Mouse (Mus musculus) midbrain, embryonic 14.5 days (tissue): ENCODE data around the gene Epb41l3. TPM values are rescaled to one million over a fixed set of nuclear protein-coding genes. Genes with fewer than 3 reads are reported as not detected.
A peak's percentile ranks its signal among the peaks of the same experiment; 100 is the strongest.

ENCODE experiments used
- ATAC-seq: fragments of 200-750 bp; cut with Nextera tagmentation; 2 replicates; pipeline ENCODE4 v1.8.0; 2017; ENCODE audit warnings: moderate number of reproducible peaks, moderate library complexity; ENCODE audit not compliant: low FRiP score, low TSS enrichment
- DNase-seq: peaks from one replicate; pipeline ENCODE4 v3.0.0-alpha.2; 2015
- H3K27ac ChIP-seq: fragments of 300-500 bp; sonication (generic); replicated peaks from 2 replicates; pipeline ENCODE4 v1.5.1; 2014; ENCODE audit warnings: mild to moderate bottlenecking, low read depth, low read length, moderate library complexity
- H3K27me3 ChIP-seq: fragments of 300-500 bp; sonication (generic); 2 replicates; pipeline ENCODE4 v1.6.1; 2014; ENCODE audit warnings: low read length, control low read depth, mixed read lengths; ENCODE audit not compliant: control insufficient read depth, insufficient read depth
- H3K36me3 ChIP-seq: fragments of 300-500 bp; sonication (generic); 2 replicates; pipeline ENCODE4 v1.6.1; 2014; ENCODE audit warnings: low read length, control low read depth; ENCODE audit not compliant: control insufficient read depth, insufficient read depth
- H3K4me1 ChIP-seq: fragments of 300-500 bp; sonication (generic); 2 replicates; pipeline ENCODE4 v1.6.1; 2014; ENCODE audit warnings: mild to moderate bottlenecking, antibody characterized with exemption, low read length, control low read depth; ENCODE audit not compliant: control insufficient read depth, insufficient read depth
- H3K4me2 ChIP-seq: fragments of 300-500 bp; sonication (generic); 2 replicates; pipeline ENCODE4 v1.6.1; 2014; ENCODE audit warnings: mild to moderate bottlenecking, low read length, moderate library complexity
- H3K4me3 ChIP-seq: fragments of 300-500 bp; sonication (generic); replicated peaks from 2 replicates; pipeline ENCODE4 v1.5.1; 2014; ENCODE audit warnings: low read depth, low read length
- H3K9ac ChIP-seq: fragments of 300-500 bp; sonication (generic); replicated peaks from 2 replicates; pipeline ENCODE4 v1.6.1; 2014; ENCODE audit warnings: mild to moderate bottlenecking, low read length, moderate library complexity
- H3K9me3 ChIP-seq: fragments of 300-500 bp; sonication (generic); 2 replicates; pipeline ENCODE4 v1.6.1; 2016; ENCODE audit warnings: low read length, control low read depth, mixed read lengths; ENCODE audit not compliant: control insufficient read depth
- WGBS: fragments of 180-500 bp; shearing (Covaris S2); extraction: QIAGEN DNeasy Blood & Tissue Kit; methylation state at CpG from one replicate; pipeline ENCODE4 v1.1.7; 2014; 5-methylcytosine and 5-hydroxymethylcytosine counted together
- polyA plus RNA-seq: library from polyadenylated mRNA; unstranded; fragments of >200 nt; fragmentation: Nextera tagmentation; extraction: Ambion mirVana; gene quantifications from 2 replicates; pipeline ENCODE4 v1.2.1, GENCODE M21; 2014

The Epb41l3 gene
- polyA plus RNA-seq, 1 experiment from 2014 or later, result 63.4 TPM

DNA sequence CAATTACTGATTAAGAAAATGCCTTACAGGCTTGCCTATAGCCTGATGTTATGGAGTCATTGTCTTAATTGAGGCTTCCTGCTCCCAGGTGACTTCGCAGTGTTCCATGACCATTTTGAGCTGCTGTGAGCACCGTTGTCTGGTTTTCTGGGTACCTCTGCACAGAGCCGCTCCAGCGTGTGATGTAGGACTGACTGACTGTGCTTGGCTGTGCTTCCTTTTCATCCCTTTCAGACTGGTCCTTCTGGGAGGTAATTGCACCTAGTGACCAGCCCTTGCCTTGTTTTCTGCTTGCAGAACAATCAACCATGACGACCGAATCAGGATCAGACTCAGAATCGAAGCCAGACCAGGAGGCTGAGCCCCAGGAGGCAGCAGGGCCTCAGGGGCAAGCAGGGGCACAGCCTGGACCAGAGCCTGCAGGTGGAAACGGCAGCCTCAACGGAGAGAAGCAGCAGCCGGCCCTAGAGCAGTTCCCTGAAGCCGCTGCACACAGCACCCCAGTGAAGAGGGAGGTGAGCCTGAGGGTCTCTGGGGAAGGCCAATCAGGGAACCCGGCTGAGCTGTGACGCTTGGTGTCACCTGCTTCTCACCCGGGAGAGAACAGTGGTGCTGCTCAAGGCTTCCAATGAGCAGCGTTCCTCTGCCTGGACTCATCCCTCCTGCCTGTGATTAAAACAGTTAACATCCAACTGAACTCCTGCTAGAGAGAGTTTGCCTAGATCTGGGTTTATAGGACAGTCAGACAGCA is 132.3 kb downstream of the Epb41l3 start:
- 0 out of 2 replicates have a peak overlapping the region, but pooled peaks have one; percentile 9 for H3K9ac ChIP-seq
- 19% methylated on average over 15 of the region's 15 CpGs for WGBS
- ATAC-seq, result peak; percentile 40; the same call in 1 of the 2 replicates
- peak; percentile 49 for DNase-seq
- H3K4me2 ChIP-seq, result peak overlapping the region; percentile 17; the same call in 1 of the 2 replicates
- H3K4me3 ChIP-seq, result no peak overlapping the region
- H3K4me1 ChIP-seq, result peaks cover 6% of the 10 kb centered on the region
- H3K9me3 ChIP-seq, result no peaks in the 10 kb centered on the region
- H3K27ac ChIP-seq, result no peak overlapping the region
- H3K36me3 ChIP-seq, result no peaks in the 10 kb centered on the region
- no peaks in the 10 kb centered on the region for H3K27me3 ChIP-seq

DNA sequence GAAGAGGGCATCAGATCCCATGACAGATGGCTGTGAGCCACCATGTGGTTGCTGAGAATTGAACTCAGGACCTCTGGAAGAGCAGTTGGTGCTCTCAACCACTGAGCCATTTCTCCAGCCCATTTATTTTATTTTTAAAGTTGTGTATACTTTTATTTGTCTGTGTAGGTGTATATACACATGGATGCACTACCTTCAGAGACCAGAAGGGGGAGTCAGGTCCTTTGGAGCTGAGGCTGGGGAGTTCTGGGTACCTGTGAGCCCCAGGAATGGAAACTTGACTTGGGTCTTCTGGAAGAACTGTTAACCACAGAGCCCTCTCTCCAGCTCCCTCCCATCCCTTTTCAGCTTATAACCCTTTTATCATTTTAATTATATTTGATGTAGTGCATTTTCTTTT is 135.6 kb downstream of the Epb41l3 start:
- Histone ChIP-seq H3K4me2 (no peak overlapping the region), H3K4me1 (peaks cover 6% of the 10 kb centered on the region), H3K9ac (no peak overlapping the region), H3K27me3 (no peaks in the 10 kb centered on the region), H3K36me3 (peaks cover 4% of the 10 kb centered on the region; the same call in 1 of the 2 replicates), H3K27ac (no peak overlapping the region), H3K9me3 (no peaks in the 10 kb centered on the region), H3K4me3 (no peak overlapping the region)
- ATAC-seq (no peak), DNase-seq (no peak)

DNA sequence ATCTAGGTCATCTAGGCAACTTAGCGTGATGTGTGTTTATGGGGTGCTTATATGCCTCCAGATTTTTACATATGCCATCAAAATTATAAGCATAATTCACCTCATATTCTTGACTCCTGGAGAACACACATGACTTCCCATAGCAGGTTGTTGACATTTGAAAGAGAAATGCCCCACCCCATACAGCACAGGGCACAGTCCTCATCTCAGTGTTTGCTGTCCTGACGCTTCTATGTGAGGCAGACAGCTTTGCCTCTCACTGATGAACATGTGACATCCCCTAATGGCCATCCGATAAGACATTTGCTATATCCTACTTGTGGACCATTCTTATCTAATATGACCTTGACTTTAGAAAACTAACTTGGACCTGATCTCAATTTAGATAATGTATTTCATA is 140.6 kb downstream of the Epb41l3 start:
- Histone ChIP-seq H3K9ac (no peak overlapping the region), H3K27ac (no peak overlapping the region), H3K27me3 (no peaks in the 10 kb centered on the region), H3K4me2 (no peak overlapping the region), H3K4me3 (no peak overlapping the region), H3K9me3 (no peaks in the 10 kb centered on the region), H3K36me3 (peaks cover 4% of the 10 kb centered on the region; the same call in 1 of the 2 replicates), H3K4me1 (no peaks in the 10 kb centered on the region)
- no peak for ATAC-seq
- 95% methylated on average over 3 of the region's 3 CpGs for WGBS
- no peak for DNase-seq

DNA sequence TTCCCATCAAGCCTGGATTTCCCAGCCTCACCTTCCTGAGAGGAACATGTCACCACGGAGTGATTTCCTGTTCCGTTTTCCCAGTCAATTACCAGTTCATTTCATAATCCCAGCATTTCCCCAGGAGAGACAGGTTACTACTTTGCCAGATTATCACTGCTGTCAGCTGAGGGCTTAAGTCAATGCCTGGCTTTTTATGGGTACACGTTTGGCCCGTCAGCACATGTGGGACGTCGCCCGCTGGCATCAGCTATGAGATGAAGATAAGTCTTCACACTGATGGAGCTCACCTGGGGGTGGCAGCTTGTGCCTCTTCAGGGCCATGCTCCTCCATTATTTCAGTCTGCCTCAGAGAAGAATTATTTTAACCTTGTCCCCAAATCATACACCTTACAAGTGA is 145.4 kb downstream of the Epb41l3 start:
- Histone ChIP-seq H3K4me3 (no peak overlapping the region), H3K9me3 (no peaks in the 10 kb centered on the region), H3K4me1 (peaks cover 8% of the 10 kb centered on the region; the same call in 1 of the 2 replicates), H3K27me3 (no peaks in the 10 kb centered on the region), H3K9ac (no peak overlapping the region), H3K4me2 (no peak overlapping the region), H3K36me3 (no peaks in the 10 kb centered on the region), H3K27ac (no peak overlapping the region)
- 73% methylated on average over 7 of the region's 7 CpGs for WGBS
- ATAC-seq (no peak), DNase-seq (no peak)

DNA sequence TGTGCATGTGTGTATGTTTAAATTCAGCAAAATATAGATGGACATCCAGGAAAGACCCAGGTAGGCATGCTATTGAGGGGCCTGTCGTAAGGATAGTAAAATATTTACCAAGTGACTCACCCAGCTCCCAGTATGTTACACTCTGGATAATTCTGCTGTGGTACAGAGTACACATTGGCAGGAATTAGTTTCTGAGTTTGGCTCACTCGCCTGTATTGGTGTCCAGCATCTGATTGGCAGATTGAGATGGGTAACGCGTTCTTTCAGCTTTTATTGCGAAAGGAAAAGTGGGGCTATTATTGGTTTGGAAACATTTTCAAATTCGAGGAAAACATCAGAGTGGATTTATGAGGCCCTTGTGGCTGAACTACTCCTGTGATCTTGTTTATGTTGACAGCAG is 145.9 kb downstream of the Epb41l3 start:
- DNase-seq (no peak), ATAC-seq (no peak)
- no peaks in the 10 kb centered on the region for H3K27me3 ChIP-seq
- H3K27ac ChIP-seq, result no peak overlapping the region
- H3K9ac ChIP-seq, result no peak overlapping the region
- H3K4me3 ChIP-seq, result no peak overlapping the region
- H3K4me1 ChIP-seq, result peaks cover 8% of the 10 kb centered on the region; the same call in 1 of the 2 replicates
- no peaks in the 10 kb centered on the region for H3K9me3 ChIP-seq
- H3K4me2 ChIP-seq, result no peak overlapping the region
- no peaks in the 10 kb centered on the region for H3K36me3 ChIP-seq
- 67% methylated on average over 6 of the region's 6 CpGs for WGBS

DNA sequence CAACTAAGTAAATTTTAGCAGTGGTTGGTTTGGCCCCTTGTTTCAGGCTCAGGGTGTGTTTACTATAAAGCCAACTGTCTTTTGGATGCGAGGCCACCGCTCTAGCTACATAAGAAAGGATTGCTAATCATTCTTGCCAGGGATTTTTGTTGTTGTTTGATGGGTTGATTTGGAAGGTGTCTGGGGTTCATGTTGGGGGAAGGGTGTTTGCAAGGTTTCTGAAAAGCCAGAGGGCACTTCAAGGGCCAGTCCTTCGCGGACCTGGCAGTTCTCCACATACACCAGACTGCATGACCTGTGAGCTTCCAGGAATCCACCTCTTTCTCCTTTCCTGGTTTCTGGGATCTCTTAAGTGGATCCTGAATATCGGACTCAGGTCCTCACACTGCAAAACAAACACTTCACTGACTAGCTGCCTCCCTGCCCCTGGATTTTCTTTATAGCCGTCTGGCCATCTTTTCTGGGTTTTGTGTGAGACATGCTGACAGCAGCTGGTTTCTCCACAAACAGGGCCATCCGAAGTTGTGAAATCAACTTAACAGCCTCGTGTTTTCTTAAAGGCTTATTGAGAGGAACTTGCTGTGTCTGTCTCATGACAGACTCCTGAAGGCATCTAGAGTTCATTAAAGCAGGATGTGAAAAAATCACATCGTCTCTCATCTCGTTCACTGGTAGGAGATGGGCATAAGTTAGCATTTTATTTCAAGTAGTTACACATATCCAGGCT is 146.6 kb downstream of the Epb41l3 start:
- H3K9me3 ChIP-seq, result no peaks in the 10 kb centered on the region
- no peak for ATAC-seq
- no peaks in the 10 kb centered on the region for H3K27me3 ChIP-seq
- no peak overlapping the region for H3K4me2 ChIP-seq
- peak; percentile 12 for DNase-seq
- no peak overlapping the region for H3K9ac ChIP-seq
- no peaks in the 10 kb centered on the region for H3K36me3 ChIP-seq
- peaks cover 8% of the 10 kb centered on the region; the same call in 1 of the 2 replicates for H3K4me1 ChIP-seq
- WGBS, result 44% methylated on average over 10 of the region's 10 CpGs
- 0 out of 2 replicates have a peak overlapping the region, but pooled peaks have one; percentile 16 for H3K27ac ChIP-seq
- H3K4me3 ChIP-seq, result no peak overlapping the region

DNA sequence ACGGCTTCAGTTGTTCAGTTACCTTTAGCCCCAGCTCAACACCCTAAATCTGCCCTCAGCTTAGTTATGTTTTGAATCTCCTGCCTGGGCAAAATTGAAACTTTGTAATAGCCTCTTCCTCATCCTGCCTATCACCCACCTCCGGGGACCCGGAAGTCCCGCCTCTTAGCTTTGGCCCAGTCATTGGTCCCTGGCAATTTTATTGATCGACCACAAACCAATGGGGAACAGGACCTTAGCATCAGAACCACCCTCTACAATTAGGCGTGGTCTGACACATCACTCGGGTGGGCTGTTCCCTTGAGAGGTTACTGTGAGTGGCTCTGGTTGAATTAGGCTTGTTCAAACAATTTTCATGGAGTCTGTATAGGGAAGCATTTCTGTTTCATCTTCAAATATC is 150.5 kb downstream of the Epb41l3 start:
- Histone ChIP-seq H3K27ac (no peak overlapping the region), H3K9me3 (no peaks in the 10 kb centered on the region), H3K9ac (no peak overlapping the region), H3K4me1 (peaks cover 22% of the 10 kb centered on the region), H3K36me3 (no peaks in the 10 kb centered on the region), H3K4me2 (no peak overlapping the region), H3K4me3 (no peak overlapping the region), H3K27me3 (no peaks in the 10 kb centered on the region)
- no peak for ATAC-seq
- 87% methylated on average over 7 of the region's 7 CpGs for WGBS
- DNase-seq, result no peak

DNA sequence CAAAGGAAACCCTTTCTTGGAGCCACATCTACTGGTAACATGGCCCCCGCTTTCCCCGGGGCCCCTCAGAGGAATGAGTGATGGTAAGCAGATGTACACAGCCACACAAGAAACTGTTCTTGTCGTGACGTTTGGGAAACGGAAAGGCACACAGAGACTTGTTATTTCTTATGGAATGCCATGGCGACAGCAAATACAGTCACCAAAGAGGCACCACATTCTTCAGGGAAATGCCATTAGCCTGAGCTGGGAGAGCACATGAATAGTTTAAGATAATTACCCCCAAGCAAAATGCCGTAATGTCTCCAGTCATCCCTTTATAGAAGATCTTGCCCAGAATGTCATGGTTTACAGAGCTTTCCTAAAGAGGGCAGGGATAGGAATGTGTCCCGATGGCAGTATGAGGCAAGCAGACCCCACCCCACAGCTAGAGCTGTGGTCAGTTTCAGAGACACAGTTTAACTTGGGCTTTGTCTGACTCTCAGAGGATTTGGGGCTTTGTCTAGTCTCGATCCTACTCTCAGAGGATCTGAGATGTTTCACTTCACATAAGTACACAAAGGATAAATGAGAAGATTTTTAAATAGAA is 152.0 kb downstream of the Epb41l3 start:
- no peak overlapping the region for H3K9ac ChIP-seq
- H3K36me3 ChIP-seq, result no peaks in the 10 kb centered on the region
- DNase-seq, result no peak
- H3K27ac ChIP-seq, result no peak overlapping the region
- ATAC-seq, result no peak
- H3K4me3 ChIP-seq, result no peak overlapping the region
- H3K9me3 ChIP-seq, result no peaks in the 10 kb centered on the region
- no peaks in the 10 kb centered on the region for H3K27me3 ChIP-seq
- 54% methylated on average over 9 of the region's 9 CpGs for WGBS
- H3K4me1 ChIP-seq, result peaks cover 20% of the 10 kb centered on the region
- no peak overlapping the region for H3K4me2 ChIP-seq
